Mouse (Mus musculus) gastrocnemius, postnatal 10 days (tissue): ENCODE measurements around the gene Esp18. TPM values are rescaled to one million over a fixed set of nuclear protein-coding genes. Genes with fewer than 3 reads are reported as not detected.

Source experiments
- DNase-seq: peaks from one replicate; pipeline ENCODE4 v3.0.0; 2021; ENCODE audit warnings: mixed read lengths
- long read RNA-seq, 2 experiments: library from polyadenylated mRNA; stranded (forward); transcript quantifications; one replicate each; pipeline ENCODE4 v2.0.0; 2021
- microRNA-seq, 2 experiments: library from miRNA; unstranded; fragments of <30 nt; microRNA quantifications; one replicate each; pipeline ENCODE4 v1.2.0; 2021
- total RNA-seq, 2 experiments: library from RNA; stranded (reverse); gene quantifications; 2 replicates each; pipeline ENCODE4 v1.2.3; 2021

Gene Esp18
- total RNA-seq = not detected
- long read RNA-seq, experiment 1 = 0 reads
- long read RNA-seq, experiment 2 = 0 reads

- no peak for DNase-seq
Observed at GRCm38 (mm10) chr17:39406059-39406458, at the start of gene Esp18. Esp18 (plus strand) TSS chr17:39406359.

- no peak for DNase-seq
Observed at GRCm38 (mm10) chr17:39363316-39363715, 42.8 kb upstream of the Esp18 start.

Small RNA genes lying within 50 kb of the gene (microRNA-seq; reads per million reads assigned to microRNA genes)
- gene Gm26429 = 0 reads per million in 2 experiments

Other genes starting within 250 kb of the Esp18 start
- gene Esp16, start 129.8 kb downstream of the Esp18 start, total RNA-seq = not detected
- not detected for gene Esp15, start 234.6 kb downstream of the Esp18 start, total RNA-seq